Mouse (Mus musculus) MEL (cell line): ENCODE data around the gene Wfdc5.

Experiments
- CTCF ChIP-seq, 3 experiments: IDR thresholded peaks in 2 of 3; conservative IDR thresholded peaks in 1 of 3; 2 replicates each; pipeline ENCODE4 v1.5.1; 2011 to 2012; ENCODE audit warnings: low read length in 3 of 3, low read depth in 2 of 3, mild to moderate bottlenecking in 2 of 3, improper control_type of control experiment in 1 of 3, inconsistent platforms in 1 of 3, mixed read lengths in 1 of 3, moderate library complexity in 1 of 3; ENCODE audit not compliant: control insufficient read depth in 1 of 3, insufficient read depth in 1 of 3, poor library complexity in 1 of 3, severe bottlenecking in 1 of 3
- EP300 ChIP-seq, 2 experiments: IDR thresholded peaks; 2 replicates each; pipeline ENCODE4 v1.6.1; 2011; ENCODE audit warnings: improper control_type of control experiment in 2 of 2, low read length in 2 of 2, low read depth in 1 of 2, mild to moderate bottlenecking in 1 of 2
- MAX ChIP-seq: IDR thresholded peaks from 2 replicates; pipeline ENCODE4 v1.6.1; 2011; ENCODE audit warnings: low read length, improper control_type of control experiment
- NRF1 ChIP-seq: IDR thresholded peaks from 2 replicates; pipeline ENCODE4 v1.6.1; 2014; ENCODE audit warnings: low read depth, mild to moderate bottlenecking, inconsistent platforms, low read length, improper control_type of control experiment, moderate library complexity; ENCODE audit not compliant: poor library complexity, insufficient read depth, severe bottlenecking
- POLR2A ChIP-seq, 2 experiments: IDR thresholded peaks; 2 replicates each; pipeline ENCODE4 v1.6.1; 2011 to 2012; ENCODE audit warnings: low read length in 2 of 2, mild to moderate bottlenecking in 2 of 2, control low read depth in 1 of 2, improper control_type of control experiment in 1 of 2, low read depth in 1 of 2, moderate library complexity in 1 of 2; ENCODE audit not compliant: control insufficient read depth in 1 of 2, insufficient read depth in 1 of 2, poor library complexity in 1 of 2
- RAD21 ChIP-seq: IDR thresholded peaks from 2 replicates; pipeline ENCODE4 v1.6.1; 2011; ENCODE audit warnings: mild to moderate bottlenecking, low read depth, low read length, improper control_type of control experiment
- SIN3A ChIP-seq: IDR thresholded peaks from 2 replicates; pipeline ENCODE4 v1.6.1; 2012; ENCODE audit warnings: low read length, improper control_type of control experiment, inconsistent platforms
- TAL1 ChIP-seq: IDR thresholded peaks from 2 replicates; pipeline ENCODE4 v1.6.1; 2012; ENCODE audit warnings: mild to moderate bottlenecking, inconsistent platforms, low read length, moderate library complexity, mixed read lengths
- UBTF ChIP-seq: IDR thresholded peaks from 2 replicates; pipeline ENCODE4 v1.6.1; 2012; ENCODE audit warnings: low read depth, mild to moderate bottlenecking, inconsistent platforms, low read length, improper control_type of control experiment, moderate library complexity, borderline replicate concordance; ENCODE audit not compliant: insufficient read depth
- ZC3H11A ChIP-seq: IDR thresholded peaks from 2 replicates; pipeline ENCODE4 v1.6.1; 2012; ENCODE audit warnings: low read depth, mild to moderate bottlenecking, inconsistent platforms, low read length, improper control_type of control experiment
- ZNF384 ChIP-seq: IDR thresholded peaks from 2 replicates; pipeline ENCODE4 v1.6.1; 2012; ENCODE audit warnings: low read depth, mild to moderate bottlenecking, inconsistent platforms, low read length, improper control_type of control experiment

- TF ChIP-seq ZNF384 (no peak), CTCF (IDR thresholded peaks at IDR 0.05 in 2 of 3, conservative IDR thresholded peaks at IDR 0.05 in 1 of 3; ENCODE audit: control insufficient read depth in 1 of 3, insufficient read depth in 1 of 3, low read depth in 2 of 3, low read length in 3 of 3, poor library complexity in 1 of 3, severe bottlenecking in 1 of 3) (no peak), POLR2A (IDR thresholded peaks at IDR 0.05; ENCODE audit: control insufficient read depth in 1 of 2, insufficient read depth in 1 of 2, low read depth in 1 of 2, low read length in 2 of 2, poor library complexity in 1 of 2) (no peak), TAL1 (no peak), EP300 (IDR thresholded peaks at IDR 0.05; ENCODE audit: low read depth in 1 of 2, low read length in 2 of 2) (no peak), MAX (no peak), RAD21 (no peak), ZC3H11A (no peak), UBTF (no peak), NRF1 (no peak), SIN3A (no peak)
Observed at GRCm38 (mm10) chr2:164177831-164178230, 4.7 kb downstream of the Wfdc5 start.
